Mouse (Mus musculus) bone marrow macrophage, adult 2 months (primary cell): ENCODE data around the gene Zfp706. TPM values are rescaled to one million over a fixed set of nuclear protein-coding genes. Genes with fewer than 3 reads are reported as not detected.

Experiments used
- H3K27ac ChIP-seq: 2 replicates; pipeline ENCODE4 v1.5.1; 2012; ENCODE audit warnings: low read depth, low read length; ENCODE audit not compliant: insufficient read depth
- H3K4me1 ChIP-seq: 2 replicates; pipeline ENCODE4 v1.6.1; 2012; ENCODE audit warnings: low read length; ENCODE audit not compliant: control insufficient read depth, insufficient read depth
- H3K4me3 ChIP-seq: 2 replicates; pipeline ENCODE4 v1.5.1; 2012; ENCODE audit warnings: mild to moderate bottlenecking, low read length, moderate library complexity; ENCODE audit not compliant: insufficient read depth
- CTCF ChIP-seq: IDR thresholded peaks from 2 replicates; pipeline ENCODE4 v1.5.1; 2012; ENCODE audit warnings: low read depth, mild to moderate bottlenecking, low read length, moderate library complexity
- POLR2A ChIP-seq: IDR thresholded peaks from 2 replicates; pipeline ENCODE4 v1.6.1; 2012; ENCODE audit warnings: mild to moderate bottlenecking, low read depth, low read length, borderline replicate concordance
- polyA plus RNA-seq: library from polyadenylated mRNA; stranded (reverse); fragments of >200 nt; gene quantifications from 2 replicates; pipeline ENCODE4 v1.2.4, GENCODE M21; 2012; ENCODE audit not compliant: missing spikeins, insufficient read depth, insufficient read length

Zfp706 gene
- polyA plus RNA-seq, 1 experiment, result 176 TPM

DNA sequence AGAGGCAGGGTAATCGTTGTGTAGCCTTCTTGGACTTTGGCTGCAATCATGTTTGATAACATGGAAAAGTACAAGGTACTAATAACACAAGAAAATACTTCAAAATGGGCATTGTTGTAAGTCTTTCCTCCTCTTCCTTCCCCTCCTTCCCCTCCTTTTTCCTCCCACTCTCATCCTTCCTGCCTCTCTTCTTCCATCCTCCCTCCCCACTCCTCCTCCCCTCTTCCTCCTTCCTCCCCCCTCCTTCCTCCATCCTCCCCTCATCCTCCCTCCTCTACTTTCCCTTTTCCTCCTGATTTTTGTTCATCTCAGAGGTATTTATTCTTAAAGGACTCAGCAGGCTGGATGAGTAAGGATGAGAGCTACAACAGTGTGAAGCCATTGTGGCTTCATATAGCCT lies 39.3 kb downstream of the Zfp706 start:
- Histone ChIP-seq H3K27ac (no peak overlapping the region), H3K4me3 (no peak overlapping the region), H3K4me1 (peaks cover 19% of the 10 kb centered on the region)
- TF ChIP-seq CTCF (no peak), POLR2A (no peak)

DNA sequence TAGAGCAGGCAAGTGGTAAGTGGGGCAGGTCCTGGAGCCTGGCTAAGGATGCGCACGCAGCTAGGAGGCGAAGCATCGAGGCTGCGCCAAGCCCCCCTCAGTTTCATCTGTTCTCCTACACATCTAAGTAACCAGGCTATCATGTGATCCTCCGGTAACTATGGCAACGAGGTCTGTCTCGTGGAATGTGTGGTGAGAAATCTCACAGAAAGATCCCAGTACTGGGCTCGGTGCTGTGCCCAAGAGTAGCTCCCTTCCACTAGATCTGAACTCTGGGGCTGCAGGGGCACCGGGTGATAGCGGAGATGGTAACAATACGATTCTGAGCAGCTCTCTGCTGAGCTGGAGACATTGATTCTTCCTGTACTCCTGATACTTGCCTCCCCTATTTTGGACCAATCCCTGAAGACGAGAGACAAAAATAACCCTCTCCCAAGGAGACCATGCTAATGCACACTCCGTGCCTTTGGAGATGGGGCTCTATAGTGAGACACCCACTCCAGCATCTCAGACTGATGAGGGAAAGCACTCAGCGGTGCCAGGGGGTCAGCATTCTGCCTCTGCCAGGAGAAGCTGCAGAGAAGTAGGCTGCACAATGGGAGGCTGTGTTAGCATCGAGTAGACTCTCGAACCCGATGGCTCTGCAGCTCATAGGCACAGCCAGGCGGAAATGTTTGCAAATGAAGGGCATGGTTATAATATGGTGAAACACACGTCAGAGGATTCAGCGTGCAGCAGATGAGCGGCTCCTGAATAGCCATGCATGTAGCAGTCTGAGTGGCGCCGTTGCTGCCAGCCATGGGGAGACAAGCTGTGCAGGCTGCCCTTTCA lies 40.0 kb downstream of the Zfp706 start:
- H3K4me1 ChIP-seq, result peaks cover 19% of the 10 kb centered on the region
- TF ChIP-seq POLR2A (no peak), CTCF (no peak)
- H3K27ac ChIP-seq, result peak overlapping the region; percentile 77
- no peak overlapping the region for H3K4me3 ChIP-seq

DNA sequence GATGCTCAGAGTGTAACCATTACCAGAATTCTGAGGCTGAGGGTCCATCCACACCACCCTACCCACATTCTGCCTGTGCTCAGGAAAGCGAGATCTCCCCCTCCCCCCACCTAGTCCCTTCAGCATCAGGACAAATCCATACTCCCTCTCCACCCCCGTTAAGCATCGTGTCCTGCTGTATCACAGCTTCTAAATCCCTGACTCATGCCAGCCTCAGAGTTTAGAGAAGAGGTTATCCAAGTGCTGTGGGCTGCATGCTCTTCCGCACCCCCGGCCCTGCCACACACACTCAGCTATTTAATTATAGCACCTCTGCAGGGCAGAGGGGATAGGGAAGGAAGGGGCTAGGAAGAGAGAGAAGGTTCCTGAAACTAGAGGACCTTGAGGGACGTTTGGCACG lies 40.6 kb downstream of the Zfp706 start:
- Histone ChIP-seq H3K4me1 (peaks cover 19% of the 10 kb centered on the region), H3K27ac (peak overlapping the region; percentile 77), H3K4me3 (no peak overlapping the region)
- TF ChIP-seq CTCF, result no peak
- no peak for TF ChIP-seq POLR2A

DNA sequence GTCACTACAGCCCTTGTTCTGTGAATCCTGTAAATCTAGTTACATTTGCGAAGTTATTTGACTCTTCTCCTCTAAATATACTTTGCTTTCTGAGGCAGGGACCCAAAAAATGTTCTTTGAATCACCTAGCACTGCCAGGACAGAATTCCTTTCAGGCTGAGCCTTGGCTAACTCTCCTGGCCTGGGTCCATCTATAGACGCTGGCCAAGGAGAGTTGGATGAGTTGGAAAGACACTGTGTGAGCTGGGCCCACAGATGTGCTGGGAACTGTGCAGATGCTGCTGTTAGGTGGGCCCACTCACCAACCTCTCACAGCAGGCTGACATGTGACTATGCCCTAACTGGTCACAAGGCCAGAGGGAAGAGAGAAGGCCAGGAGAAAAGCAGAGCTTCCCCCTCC lies 41.1 kb downstream of the Zfp706 start:
- peaks cover 24% of the 10 kb centered on the region for H3K4me1 ChIP-seq
- H3K27ac ChIP-seq, result peak overlapping the region; percentile 77
- no peak overlapping the region for H3K4me3 ChIP-seq
- no peak for TF ChIP-seq POLR2A
- no peak for TF ChIP-seq CTCF

DNA sequence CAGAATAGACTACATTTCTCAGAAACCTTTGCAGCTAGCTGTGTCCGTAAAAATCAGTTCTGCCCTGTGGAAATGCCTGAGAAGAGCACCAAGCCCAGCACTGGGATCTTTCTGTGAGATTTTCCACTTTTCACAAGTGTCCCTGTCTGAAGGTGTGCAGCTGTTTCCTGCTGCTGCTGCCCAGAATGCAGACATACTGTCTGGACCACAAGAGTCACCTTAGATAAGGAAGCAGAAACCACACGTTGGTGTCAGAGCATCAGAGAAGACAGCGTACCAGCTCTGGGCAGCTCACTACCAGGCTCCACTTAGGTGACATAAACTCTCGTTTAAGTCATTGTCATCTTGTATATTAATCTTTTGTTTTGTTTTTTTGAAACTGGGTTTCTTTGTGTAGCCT lies 41.8 kb downstream of the Zfp706 start:
- H3K27ac ChIP-seq, result no peak overlapping the region
- H3K4me1 ChIP-seq, result peaks cover 28% of the 10 kb centered on the region
- no peak for TF ChIP-seq POLR2A
- no peak for TF ChIP-seq CTCF
- no peak overlapping the region for H3K4me3 ChIP-seq

DNA sequence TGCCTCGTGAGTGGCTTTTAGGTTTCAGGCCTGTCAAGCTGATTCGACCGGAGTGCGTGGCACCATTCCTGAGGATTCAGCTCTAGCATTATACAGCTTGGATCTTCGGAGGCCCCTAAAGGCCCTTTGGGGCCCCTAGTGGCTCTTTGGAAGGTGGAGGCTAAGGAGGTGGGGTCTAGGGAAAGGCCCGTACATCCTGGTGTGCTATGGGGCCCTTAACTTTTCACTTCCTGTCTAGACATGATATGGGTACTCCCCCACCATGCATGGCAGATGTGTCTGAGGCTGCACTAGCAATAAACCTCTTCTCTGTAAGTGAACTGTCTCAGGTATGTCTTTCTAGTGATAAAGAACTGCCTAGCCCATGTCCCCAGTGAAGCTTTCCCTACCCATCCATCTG lies 44.6 kb downstream of the Zfp706 start:
- Histone ChIP-seq H3K4me3 (no peak overlapping the region), H3K4me1 (peaks cover 36% of the 10 kb centered on the region), H3K27ac (no peak overlapping the region)
- no peak for TF ChIP-seq POLR2A
- no peak for TF ChIP-seq CTCF

DNA sequence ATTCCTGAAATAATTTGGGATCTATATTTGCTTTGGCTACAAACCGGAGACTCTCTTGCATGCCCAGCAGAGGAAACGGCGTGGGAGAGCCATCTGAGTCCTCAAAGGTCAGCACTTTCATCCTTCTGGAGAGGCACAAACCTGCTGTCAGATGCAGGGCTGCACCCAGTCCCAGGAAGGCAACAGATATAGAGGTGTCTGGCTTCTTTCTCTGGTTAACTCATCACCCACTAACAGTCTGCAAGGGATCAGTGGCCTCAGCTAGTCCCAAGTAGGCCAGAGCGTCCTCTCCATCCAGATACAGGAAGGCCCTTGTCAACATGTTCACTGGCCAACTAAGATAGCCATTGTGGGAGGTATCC lies 46.7 kb downstream of the Zfp706 start:
- TF ChIP-seq CTCF, result no peak
- TF ChIP-seq POLR2A, result no peak
- Histone ChIP-seq H3K27ac (no peak overlapping the region), H3K4me3 (no peak overlapping the region), H3K4me1 (peaks cover 19% of the 10 kb centered on the region)

DNA sequence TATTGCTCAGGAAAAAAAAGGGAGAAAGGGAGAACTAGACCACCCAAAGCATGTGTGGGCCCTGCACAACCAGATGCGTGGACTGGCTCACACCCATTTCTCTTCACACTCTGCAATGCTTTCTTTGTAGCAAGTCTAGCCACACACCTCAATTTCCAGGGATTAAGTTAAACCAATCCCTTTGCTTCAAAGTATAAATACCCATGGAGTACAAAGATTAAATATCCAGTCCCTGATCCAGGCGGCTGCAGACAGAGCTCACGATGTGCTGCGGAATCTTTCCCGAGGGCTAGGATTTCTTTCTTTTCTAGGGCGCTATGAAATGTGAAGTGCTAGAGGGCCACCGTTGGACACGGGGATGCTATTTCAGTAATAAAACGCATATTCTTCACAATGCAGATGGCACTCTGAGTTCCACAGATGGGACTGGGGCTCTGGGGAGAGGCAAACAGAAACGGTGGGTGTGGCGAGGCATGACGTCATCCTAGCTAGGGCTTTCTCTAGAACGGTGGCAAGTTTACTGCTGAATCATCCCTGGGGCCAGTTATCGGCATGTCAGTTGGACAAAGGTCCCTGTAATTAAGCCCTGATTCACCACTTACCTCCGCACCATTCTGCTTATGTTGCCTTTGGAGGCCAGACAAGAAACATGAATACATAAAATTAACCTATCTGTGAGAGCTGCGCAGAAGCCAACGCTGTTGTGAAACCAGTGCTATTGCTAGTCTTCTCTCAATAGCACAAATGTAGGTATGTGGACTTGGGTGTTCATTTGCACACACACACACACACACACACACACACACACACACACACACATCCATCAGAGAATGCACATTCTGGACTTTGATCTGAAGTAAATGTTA lies 47.3 kb downstream of the Zfp706 start:
- no peak overlapping the region for H3K4me3 ChIP-seq
- no peak overlapping the region for H3K27ac ChIP-seq
- H3K4me1 ChIP-seq, result peaks cover 17% of the 10 kb centered on the region
- no peak for TF ChIP-seq CTCF
- TF ChIP-seq POLR2A, result no peak

DNA sequence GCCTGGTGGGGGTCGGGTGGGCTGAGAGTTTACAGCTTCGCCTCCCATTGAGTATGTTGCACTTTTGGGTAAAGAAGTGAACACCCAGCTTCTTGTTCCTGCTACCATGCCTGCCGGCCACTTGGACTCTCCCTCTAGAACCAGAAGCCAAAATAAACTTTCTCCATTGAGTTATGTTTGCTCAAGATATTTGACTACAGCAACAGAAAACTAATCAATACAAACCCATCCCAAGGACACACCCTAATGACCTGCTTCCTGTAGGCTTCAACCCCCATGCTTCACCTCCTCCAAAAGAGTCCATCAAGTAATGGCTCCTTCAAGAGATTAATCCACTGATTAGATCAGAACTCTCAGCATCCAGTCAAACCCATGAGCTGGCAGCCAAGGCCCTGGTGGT lies 51.4 kb downstream of the Zfp706 start:
- TF ChIP-seq POLR2A (no peak), CTCF (no peak)
- Histone ChIP-seq H3K27ac (no peak overlapping the region), H3K4me3 (no peak overlapping the region), H3K4me1 (peaks cover 10% of the 10 kb centered on the region)

DNA sequence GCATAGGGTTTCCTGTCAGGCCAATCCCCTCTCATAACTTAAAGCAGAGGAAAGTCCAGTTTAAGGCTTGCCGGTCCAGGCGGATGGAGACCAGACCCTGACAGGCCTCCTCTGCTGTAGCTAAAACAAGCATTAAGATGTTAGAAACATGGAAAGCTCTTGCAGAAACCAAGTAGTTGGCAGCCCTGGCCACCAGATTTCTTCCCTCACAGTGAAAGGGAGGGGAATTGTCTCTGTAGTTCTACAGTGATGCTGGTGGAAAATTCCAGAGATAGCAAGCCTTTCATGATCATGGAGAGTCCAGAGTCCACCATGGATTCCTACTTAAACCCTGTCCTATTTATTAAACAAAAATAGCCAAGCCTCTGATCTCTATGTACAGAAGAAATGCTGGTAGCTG lies 57.3 kb downstream of the Zfp706 start:
- H3K27ac ChIP-seq, result no peak overlapping the region
- H3K4me1 ChIP-seq, result 0 out of 2 replicates have a peak, but pooled peaks cover 4% of the 10 kb centered on the region
- TF ChIP-seq POLR2A (no peak), CTCF (no peak)
- H3K4me3 ChIP-seq, result no peak overlapping the region
